Mouse (Mus musculus) kidney, adult 2 months (tissue): Measurements from ENCODE around the gene Zdhhc19. TPM values are rescaled to one million over a fixed set of nuclear protein-coding genes. Genes with fewer than 3 reads are reported as not detected.
A peak's percentile ranks its signal among the peaks of the same experiment; 100 is the strongest.

ENCODE experiments used
- DNase-seq: peaks from one replicate; pipeline ENCODE4 v3.0.0; 2021
- H3K27ac ChIP-seq: fragments of 200-500 bp; 2 replicates; pipeline ENCODE4 v1.5.1; 2012; ENCODE audit warnings: low read depth, low read length, control low read depth, inconsistent platforms; ENCODE audit not compliant: insufficient read depth
- H3K27me3 ChIP-seq: fragments of 200-500 bp; replicated peaks from 2 replicates; pipeline ENCODE4 v1.6.1; 2012; ENCODE audit warnings: mild to moderate bottlenecking, moderate library complexity, low read length, inconsistent platforms; ENCODE audit not compliant: control insufficient read depth, insufficient read depth
- H3K36me3 ChIP-seq: fragments of 200-500 bp; 2 replicates; pipeline ENCODE4 v1.6.1; 2012; ENCODE audit warnings: mild to moderate bottlenecking, moderate library complexity, low read length, inconsistent platforms; ENCODE audit not compliant: control insufficient read depth, insufficient read depth
- H3K4me1 ChIP-seq: fragments of 200-500 bp; 2 replicates; pipeline ENCODE4 v1.6.1; 2011; ENCODE audit warnings: low read length; ENCODE audit not compliant: control insufficient read depth, insufficient read depth
- H3K4me3 ChIP-seq: fragments of 200-500 bp; 2 replicates; pipeline ENCODE4 v1.5.1; 2011; ENCODE audit warnings: mild to moderate bottlenecking, low read depth, low read length, control low read depth; ENCODE audit not compliant: insufficient read depth
- CTCF ChIP-seq: fragments of 200-500 bp; conservative IDR thresholded peaks from 2 replicates; pipeline ENCODE4 v1.5.1; 2011; ENCODE audit warnings: low read depth, mild to moderate bottlenecking, control low read depth, low read length, moderate library complexity, mixed read lengths; ENCODE audit not compliant: insufficient read depth, insufficient read length
- POLR2A ChIP-seq: fragments of 200-500 bp; IDR thresholded peaks from one replicate; pipeline ENCODE4 v1.6.1; 2011; ENCODE audit warnings: low read depth, low read length, control low read depth
- WGBS: fragments of 180-500 bp; shearing (Covaris S2); methylation state at CpG from one replicate; pipeline ENCODE4 v1.1.7; 2018; 5-methylcytosine and 5-hydroxymethylcytosine counted together
- polyA plus RNA-seq: library from polyadenylated mRNA; depleted of rRNA; stranded (reverse); fragments of >200 nt; gene quantifications from 2 replicates; pipeline ENCODE4 v1.2.3, GENCODE M21; 2012; rRNA removed

The Zdhhc19 gene
- polyA plus RNA-seq, 1 experiment, result 0.11 TPM

DNA sequence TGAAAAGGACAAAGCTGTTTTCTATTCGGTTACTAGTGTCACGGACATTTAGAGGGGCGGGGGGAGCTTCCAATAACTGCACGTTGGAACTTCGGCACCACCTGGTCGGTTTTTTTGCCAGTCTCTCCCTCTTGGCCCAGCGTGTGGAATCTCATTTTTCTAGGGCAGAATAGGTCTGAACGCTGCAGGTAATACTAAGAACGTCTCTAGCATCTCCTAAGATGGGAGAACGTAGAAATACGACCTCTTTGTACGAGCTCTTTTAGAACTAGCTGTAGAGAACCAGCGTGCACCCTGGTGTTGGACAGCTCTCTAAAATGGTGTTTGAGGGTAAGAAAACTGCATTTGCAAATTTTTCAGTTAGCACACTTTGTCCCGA is 113.3 kb downstream of the Zdhhc19 start:
- peak; percentile 48 for DNase-seq
- peaks cover 2% of the 10 kb centered on the region; the same call in 1 of the 2 replicates for H3K4me1 ChIP-seq
- no peaks in the 10 kb centered on the region for H3K27me3 ChIP-seq
- peak overlapping the region; percentile 70 for H3K27ac ChIP-seq
- TF ChIP-seq CTCF (no peak), POLR2A (no peak)
- no peaks in the 10 kb centered on the region for H3K36me3 ChIP-seq
- 2% methylated on average over 14 of the region's 14 CpGs for WGBS
- peak overlapping the region; percentile 94 for H3K4me3 ChIP-seq

GRCm38 (mm10) chr16:32610460-32611255 is 114.6 kb downstream of the Zdhhc19 start:
- H3K27me3 ChIP-seq, result no peaks in the 10 kb centered on the region
- TF ChIP-seq POLR2A (no peak), CTCF (no peak)
- H3K4me3 ChIP-seq, result no peak overlapping the region
- H3K4me1 ChIP-seq, result peaks cover 2% of the 10 kb centered on the region; the same call in 1 of the 2 replicates
- no peak overlapping the region for H3K27ac ChIP-seq
- peaks cover 3% of the 10 kb centered on the region for H3K36me3 ChIP-seq
- 62% methylated on average over 5 of the region's 5 CpGs for WGBS
- DNase-seq, result peak; percentile 78

Other genes with a start within 250 kb of the Zdhhc19 start
- gene Fbxo45, start 249.1 kb upstream of the Zdhhc19 start, polyA plus RNA-seq, result 2.7 and 3.5 TPM in 2 replicates
- gene Wdr53, start 249.0 kb upstream of the Zdhhc19 start, polyA plus RNA-seq, result 5.2 and 6.0 TPM in 2 replicates
- gene Smco1, start 224.8 kb upstream of the Zdhhc19 start, polyA plus RNA-seq, result 0.06 TPM in 1 of 2 replicates, not detected in the other
- 6.0 and 6.4 TPM in 2 replicates for gene Rnf168, start 218.8 kb upstream of the Zdhhc19 start, polyA plus RNA-seq
- gene Ubxn7, start 164.0 kb upstream of the Zdhhc19 start, polyA plus RNA-seq, result 10.4 and 14.6 TPM in 2 replicates
- 0.07 and 0.08 TPM in 2 replicates for gene Tm4sf19, start 95.8 kb upstream of the Zdhhc19 start, polyA plus RNA-seq
- gene Tctex1d2, start 76.6 kb upstream of the Zdhhc19 start, polyA plus RNA-seq, result 11.1 and 12.0 TPM in 2 replicates
- 42.9 and 43.8 TPM in 2 replicates for gene Pcyt1a, start 65.3 kb upstream of the Zdhhc19 start, polyA plus RNA-seq
- gene Slc51a, start 8.4 kb upstream of the Zdhhc19 start, polyA plus RNA-seq, result 92.3 and 97.3 TPM in 2 replicates
- 7.9 and 12.0 TPM in 2 replicates for gene Tfrc, start 112.7 kb downstream of the Zdhhc19 start, polyA plus RNA-seq
- 35.8 and 40.8 TPM in 2 replicates for gene Tnk2, start 147.6 kb downstream of the Zdhhc19 start, polyA plus RNA-seq
- gene Muc4, start 239.6 kb downstream of the Zdhhc19 start, polyA plus RNA-seq, result 0.16 and 0.41 TPM in 2 replicates